Mouse (Mus musculus) hindlimb bud, embryonic 11.5 days (tissue): ENCODE results near the gene Acad12.
A peak's percentile ranks its signal among the peaks of the same experiment; 100 is the strongest.
"Not testable (repeated sequence)": the region's sequence is repeated elsewhere in the genome, so short reads cannot be mapped to it uniquely, and the experiment has no call there.

ENCODE experiments used
- DNase-seq: peaks from one replicate; pipeline ENCODE4 v3.0.0-alpha.2; 2012; ENCODE audit warnings: low read depth, low spot score; ENCODE audit errors: extremely low spot score

Acad12 gene

GRCm38 (mm10) chr5:121614921-121615320 is 3.8 kb downstream of the Acad12 start:
- DNase-seq, result not testable (repeated sequence)

GRCm38 (mm10) chr5:121612036-121612435 is 6.7 kb downstream of the Acad12 start:
- DNase-seq, result no peak

GRCm38 (mm10) chr5:121609556-121610135 is 9.1 kb downstream of the Acad12 start:
- DNase-seq, result not testable (repeated sequence)

GRCm38 (mm10) chr5:121606151-121606550 is 12.6 kb downstream of the Acad12 start:
- DNase-seq, result peak; percentile 35

- not testable (repeated sequence) for DNase-seq
Measured at GRCm38 (mm10) chr5:121603815-121604214, 14.9 kb downstream of the Acad12 start.

- peak; percentile 69 for DNase-seq
Measured at GRCm38 (mm10) chr5:121601547-121602299, 17.0 kb downstream of the Acad12 start.

GRCm38 (mm10) chr5:121598871-121599610 is 19.7 kb downstream of the Acad12 start:
- DNase-seq, result no peak

- no peak for DNase-seq
Measured at GRCm38 (mm10) chr5:121597991-121598537, 20.7 kb downstream of the Acad12 start.

GRCm38 (mm10) chr5:121597332-121597731 is 21.4 kb downstream of the Acad12 start:
- DNase-seq, result no peak

GRCm38 (mm10) chr5:121596226-121596625 is 22.5 kb downstream of the Acad12 start:
- no peak for DNase-seq

- DNase-seq, result no peak
Measured at GRCm38 (mm10) chr5:121595758-121596157, 23.0 kb downstream of the Acad12 start.

- no peak for DNase-seq
Measured at GRCm38 (mm10) chr5:121594714-121595313, 23.9 kb downstream of the Acad12 start.

GRCm38 (mm10) chr5:121593451-121594401 is 25.0 kb downstream of the Acad12 start, which contains the start of gene Aldh2:
Aldh2 (minus strand) TSS chr5:121593824.
- DNase-seq, result peak; percentile 49

GRCm38 (mm10) chr5:121592816-121593407 is 25.8 kb downstream of the Acad12 start:
- no peak for DNase-seq

- DNase-seq, result no peak
Measured at GRCm38 (mm10) chr5:121592064-121592815, 26.5 kb downstream of the Acad12 start.

GRCm38 (mm10) chr5:121591417-121592063 is 27.2 kb downstream of the Acad12 start:
- DNase-seq, result no peak

GRCm38 (mm10) chr5:121589928-121590327 is 28.8 kb downstream of the Acad12 start:
- no peak for DNase-seq

GRCm38 (mm10) chr5:121586400-121587039 is 32.2 kb downstream of the Acad12 start:
- DNase-seq, result no peak
